Mouse (Mus musculus) heart, embryonic 14.5 days (tissue): ENCODE data around the gene Gtsf1l. TPM values are rescaled to one million over a fixed set of nuclear protein-coding genes. Genes with fewer than 3 reads are reported as not detected.

Experiments used
- ATAC-seq: fragments of 200-750 bp; cut with Nextera tagmentation; 2 replicates; pipeline ENCODE4 v1.8.0; 2017; ENCODE audit warnings: low read depth, moderate TSS enrichment; ENCODE audit not compliant: insufficient number of reproducible peaks, insufficient read depth, low FRiP score
- H3K27ac ChIP-seq, 2 experiments: fragments of 200-500 bp in 1 of 2; fragments of 300-500 bp in 1 of 2; sonication (generic) in 1 of 2; replicated peaks in 1 of 2; 2 replicates each; pipeline ENCODE4 v1.5.1; 2012 to 2014; ENCODE audit warnings: low read depth in 2 of 2, low read length in 2 of 2, control low read depth in 1 of 2, mild to moderate bottlenecking in 1 of 2, mixed read lengths in 1 of 2; ENCODE audit not compliant: control insufficient read depth in 1 of 2, insufficient read depth in 1 of 2
- H3K27me3 ChIP-seq: fragments of 300-500 bp; sonication (generic); 2 replicates; pipeline ENCODE4 v1.6.1; 2014; ENCODE audit warnings: mild to moderate bottlenecking, low read length, control low read depth; ENCODE audit not compliant: control insufficient read depth, insufficient read depth
- H3K36me3 ChIP-seq: fragments of 300-500 bp; sonication (generic); 2 replicates; pipeline ENCODE4 v1.6.1; 2014; ENCODE audit warnings: mild to moderate bottlenecking, control low read depth, low read length, mixed read lengths; ENCODE audit not compliant: control insufficient read depth, insufficient read depth
- H3K4me1 ChIP-seq, 2 experiments: fragments of 200-500 bp in 1 of 2; fragments of 300-500 bp in 1 of 2; sonication (generic) in 1 of 2; 2 replicates each; pipeline ENCODE4 v1.6.1; 2012 to 2014; ENCODE audit warnings: low read length in 2 of 2, control low read depth in 1 of 2, mixed read lengths in 1 of 2; ENCODE audit not compliant: control insufficient read depth in 2 of 2, insufficient read depth in 2 of 2
- H3K4me2 ChIP-seq: fragments of 300-500 bp; sonication (generic); 2 replicates; pipeline ENCODE4 v1.6.1; 2014; ENCODE audit warnings: mild to moderate bottlenecking, low read length
- H3K4me3 ChIP-seq, 2 experiments: fragments of 200-500 bp in 1 of 2; fragments of 300-500 bp in 1 of 2; sonication (generic) in 1 of 2; 2 replicates each; pipeline ENCODE4 v1.5.1; 2012 to 2014; ENCODE audit warnings: low read length in 2 of 2, mild to moderate bottlenecking in 2 of 2, control low read depth in 1 of 2, low read depth in 1 of 2, moderate library complexity in 1 of 2; ENCODE audit not compliant: control insufficient read depth in 1 of 2, insufficient read depth in 1 of 2
- H3K9ac ChIP-seq: fragments of 300-500 bp; sonication (generic); 2 replicates; pipeline ENCODE4 v1.6.1; 2014; ENCODE audit warnings: mild to moderate bottlenecking, low read length
- H3K9me3 ChIP-seq: fragments of 300-500 bp; sonication (generic); 2 replicates; pipeline ENCODE4 v1.6.1; 2016; ENCODE audit warnings: low read length, control low read depth; ENCODE audit not compliant: control insufficient read depth
- WGBS: fragments of 180-500 bp; shearing (Covaris S2); extraction: QIAGEN DNeasy Blood & Tissue Kit; methylation state at CpG from one replicate; pipeline ENCODE4 v1.1.7; 2014; 5-methylcytosine and 5-hydroxymethylcytosine counted together
- polyA plus RNA-seq: library from polyadenylated mRNA; unstranded; fragments of >200 nt; fragmentation: Nextera tagmentation; extraction: Ambion mirVana; gene quantifications from 2 replicates; pipeline ENCODE4 v1.2.1, GENCODE M21; 2014

The Gtsf1l gene
- polyA plus RNA-seq, result not detected in 2 replicates

- no peak for ATAC-seq
- no peaks in the 10 kb centered on the region for H3K4me1 ChIP-seq
- H3K4me3 ChIP-seq, result no peak within 1 kb of the TSS
- no peak within 1 kb of the TSS for H3K27ac ChIP-seq
- no peak within 1 kb of the TSS for H3K9ac ChIP-seq
- H3K4me2 ChIP-seq, result no peak within 1 kb of the TSS
- H3K9me3 ChIP-seq, result no peaks in the 10 kb centered on the region
- 79% methylated on average over 9 of the region's 9 CpGs for WGBS
- H3K36me3 ChIP-seq, result no peaks in the 10 kb centered on the region
- no peaks in the 10 kb centered on the region for H3K27me3 ChIP-seq
These were observed at the start of gene Gtsf1l for GRCm38 (mm10) chr2:163087728-163088127. Gene Gtsf1l (minus strand): TSS chr2:163087855.

GRCm38 (mm10) chr2:163136996-163137395, 49.3 kb upstream of the Gtsf1l start:
- Histone ChIP-seq H3K9ac (no peak overlapping the region), H3K4me3 (no peak overlapping the region), H3K4me2 (no peak overlapping the region), H3K27me3 (no peaks in the 10 kb centered on the region), H3K4me1 (no peaks in the 10 kb centered on the region), H3K36me3 (no peaks in the 10 kb centered on the region), H3K9me3 (0 out of 2 replicates have a peak, but pooled peaks cover 3% of the 10 kb centered on the region), H3K27ac (no peak overlapping the region)
- ATAC-seq, result no peak

GRCm38 (mm10) chr2:163135931-163136330, 48.3 kb upstream of the Gtsf1l start:
- H3K27me3 ChIP-seq, result no peaks in the 10 kb centered on the region
- H3K4me2 ChIP-seq, result no peak overlapping the region
- no peak overlapping the region for H3K9ac ChIP-seq
- 0 out of 2 replicates have a peak, but pooled peaks cover 3% of the 10 kb centered on the region for H3K9me3 ChIP-seq
- H3K36me3 ChIP-seq, result no peaks in the 10 kb centered on the region
- H3K4me1 ChIP-seq, result no peaks in the 10 kb centered on the region
- 88% methylated on average over 6 of the region's 6 CpGs for WGBS
- no peak for ATAC-seq
- no peak overlapping the region for H3K27ac ChIP-seq
- H3K4me3 ChIP-seq, result no peak overlapping the region

- no peak for ATAC-seq
- H3K36me3 ChIP-seq, result no peaks in the 10 kb centered on the region
- H3K4me2 ChIP-seq, result no peak overlapping the region
- H3K9ac ChIP-seq, result no peak overlapping the region
- no peaks in the 10 kb centered on the region for H3K27me3 ChIP-seq
- peaks cover 3% of the 10 kb centered on the region; the same call in 1 of the 2 replicates for H3K9me3 ChIP-seq
- no peak overlapping the region for H3K27ac ChIP-seq
- no peaks in the 10 kb centered on the region for H3K4me1 ChIP-seq
- 87% methylated on average over 5 of the region's 5 CpGs for WGBS
- no peak overlapping the region for H3K4me3 ChIP-seq
These were observed 44.7 kb upstream of the Gtsf1l start for GRCm38 (mm10) chr2:163132314-163132713.

GRCm38 (mm10) chr2:163130837-163131236, 43.2 kb upstream of the Gtsf1l start:
- no peak for ATAC-seq
- Histone ChIP-seq H3K9ac (no peak overlapping the region), H3K4me2 (no peak overlapping the region), H3K27ac (no peak overlapping the region), H3K4me3 (no peak overlapping the region), H3K36me3 (no peaks in the 10 kb centered on the region), H3K4me1 (no peaks in the 10 kb centered on the region), H3K9me3 (peaks cover 4% of the 10 kb centered on the region; the same call in 1 of the 2 replicates), H3K27me3 (no peaks in the 10 kb centered on the region)
- WGBS, result 71% methylated on average over 5 of the region's 5 CpGs

GRCm38 (mm10) chr2:163123496-163123895, 35.8 kb upstream of the Gtsf1l start:
- no peak overlapping the region for H3K4me2 ChIP-seq
- no peak overlapping the region for H3K9ac ChIP-seq
- peaks cover 4% of the 10 kb centered on the region; the same call in 1 of the 2 replicates for H3K9me3 ChIP-seq
- H3K27me3 ChIP-seq, result peaks cover 13% of the 10 kb centered on the region; the same call in 1 of the 2 replicates
- no peak overlapping the region for H3K4me3 ChIP-seq
- H3K36me3 ChIP-seq, result no peaks in the 10 kb centered on the region
- ATAC-seq, result no peak
- no peak overlapping the region for H3K27ac ChIP-seq
- 78% methylated on average over 5 of the region's 5 CpGs for WGBS
- peaks cover 5% of the 10 kb centered on the region in 2 experiments; a peak in 2 of 4 replicates for H3K4me1 ChIP-seq

- Histone ChIP-seq H3K4me2 (peak overlapping the region; percentile 58), H3K4me1 (peaks cover 5% of the 10 kb centered on the region in 2 experiments; a peak in 2 of 4 replicates), H3K27ac (peak overlapping the region; percentile 12 to 24; a peak in 2 of 4 replicates), H3K4me3 (peak overlapping the region; percentile 17 to 25; a peak in 1 of 4 replicates), H3K27me3 (peaks cover 13% of the 10 kb centered on the region; the same call in 1 of the 2 replicates), H3K9me3 (peaks cover 1% of the 10 kb centered on the region; the same call in 1 of the 2 replicates), H3K36me3 (no peaks in the 10 kb centered on the region), H3K9ac (peak overlapping the region; percentile 38; the same call in 1 of the 2 replicates)
- ATAC-seq, result peak; percentile 90
- 6% methylated on average over 9 of the region's 9 CpGs for whole genome bisulfite sequencing
These were observed 34.7 kb upstream of the Gtsf1l start for GRCm38 (mm10) chr2:163122319-163122718.

- Histone ChIP-seq H3K36me3 (no peaks in the 10 kb centered on the region), H3K27me3 (peaks cover 13% of the 10 kb centered on the region; the same call in 1 of the 2 replicates), H3K27ac (no peak overlapping the region), H3K9ac (no peak overlapping the region), H3K9me3 (no peaks in the 10 kb centered on the region), H3K4me2 (no peak overlapping the region), H3K4me1 (peaks cover 5% of the 10 kb centered on the region in 2 experiments; a peak in 2 of 4 replicates), H3K4me3 (no peak overlapping the region)
- WGBS, result 84% methylated on average over 3 of the region's 3 CpGs
- ATAC-seq, result no peak
These were observed 33.7 kb upstream of the Gtsf1l start for GRCm38 (mm10) chr2:163121353-163121660.
